Mouse (Mus musculus): Measurements from ENCODE around the gene Olfr348.

The Olfr348 gene

DNA sequence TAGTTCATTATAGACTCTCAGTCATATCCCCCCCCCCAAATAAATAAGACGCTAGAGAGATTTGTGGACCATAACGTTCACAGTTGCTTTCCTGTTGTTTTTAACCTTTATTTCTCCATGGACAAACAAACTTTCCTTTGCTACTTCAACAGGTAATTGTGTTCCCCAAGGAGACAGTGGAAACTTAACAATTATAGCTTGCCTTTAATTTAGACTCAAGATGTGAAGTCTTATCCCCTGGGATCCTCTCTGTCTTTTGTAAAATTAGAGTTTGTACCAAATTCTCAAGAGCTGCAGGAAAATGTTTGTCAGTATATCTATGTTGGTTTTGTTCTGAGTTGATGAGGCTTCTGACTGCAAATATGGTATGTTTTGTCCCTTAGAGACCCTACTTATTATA, at the start of gene Olfr348:
TSS of gene Olfr348 (plus strand) at position 301 of the 400 bp plus-strand sequence.
- no peak for DNase-seq

DNA sequence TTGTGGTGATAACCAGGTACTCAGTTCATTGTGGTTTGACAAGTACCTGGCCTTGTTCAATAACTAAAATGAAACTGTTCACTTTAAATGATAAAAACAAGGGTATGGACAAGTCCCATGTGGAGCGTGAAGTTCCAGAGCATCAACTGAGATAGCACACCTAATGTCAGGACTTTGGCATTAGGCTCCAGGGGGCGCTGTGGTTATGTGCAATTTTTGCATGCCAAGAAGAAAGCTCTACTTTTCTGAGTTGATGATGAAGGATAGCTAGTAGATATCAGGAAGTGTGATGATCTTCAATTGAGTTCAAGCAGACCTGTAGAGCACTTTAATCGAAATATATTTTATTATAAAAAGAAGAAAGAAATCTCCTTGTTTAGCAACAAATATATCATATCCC, 47.9 kb upstream of the Olfr348 start:
- DNase-seq = no peak

DNA sequence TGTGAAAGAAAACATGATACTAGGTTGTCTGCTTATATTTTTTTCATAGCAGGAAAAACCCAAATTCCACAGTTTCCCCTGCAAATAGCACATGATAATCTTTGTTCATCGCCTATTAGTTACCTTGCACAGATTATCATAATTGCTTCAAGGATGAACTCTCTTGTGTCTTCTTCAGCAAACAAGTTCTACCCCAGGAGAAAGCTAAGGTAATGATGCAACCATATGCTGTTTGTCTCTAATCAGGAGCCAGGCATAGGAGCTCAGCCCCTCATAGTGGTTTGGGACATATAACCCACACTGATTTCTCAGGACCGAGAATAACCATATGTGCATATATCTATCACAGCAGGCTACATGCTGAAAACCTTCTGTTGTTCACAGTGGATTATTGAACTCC, 6.2 kb downstream of the Olfr348 start, which contains the start of gene Olfr50:
TSS of gene Olfr50 (plus strand) at position 301 of the 400 bp plus-strand sequence.
- DNase-seq = no peak

DNA sequence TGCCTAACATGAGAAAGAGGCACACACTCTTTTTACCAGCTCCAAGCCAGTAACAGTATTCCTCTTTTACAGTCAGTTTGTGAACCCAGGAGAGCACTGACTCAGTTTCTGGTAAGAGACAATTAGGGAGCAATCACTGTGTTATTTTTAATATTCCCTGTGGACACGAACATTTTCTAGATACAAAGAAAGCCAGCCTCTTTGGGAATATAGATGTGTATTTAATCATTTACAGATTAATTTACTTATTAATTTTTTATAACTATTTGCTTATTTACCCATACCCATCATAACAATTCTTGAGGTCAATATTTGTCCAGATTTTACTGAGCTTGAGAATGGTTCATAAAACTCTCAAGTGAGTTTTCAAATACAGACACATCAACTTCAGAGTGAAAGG, 32.9 kb downstream of the Olfr348 start, which contains the start of gene Olfr3:
TSS of gene Olfr3 (minus strand) at position 101 of the 400 bp plus-strand sequence.
- no peak for DNase-seq
